Mouse (Mus musculus) myocyte (in vitro differentiated cells): ENCODE data around the gene H2al1f.
"Not testable (repeated sequence)": the region's sequence is repeated elsewhere in the genome, so short reads cannot be mapped to it uniquely, and the experiment has no call there.

Experiments
- E2F4 ChIP-seq: IDR thresholded peaks from one replicate; pipeline ENCODE4 v1.6.1; 2011; ENCODE audit warnings: mild to moderate bottlenecking, control low read depth, moderate library complexity; ENCODE audit not compliant: insufficient read depth
- MAX ChIP-seq: IDR thresholded peaks from one replicate; pipeline ENCODE4 v1.6.1; 2011; ENCODE audit warnings: low read depth, mild to moderate bottlenecking, control low read depth
- MYOD1 ChIP-seq, 3 experiments: IDR thresholded peaks; one replicate each; pipeline ENCODE4 v1.6.1; 2011; ENCODE audit warnings: control low read depth in 2 of 3, low read depth in 2 of 3, mild to moderate bottlenecking in 2 of 3, moderate library complexity in 1 of 3; ENCODE audit not compliant: insufficient read length in 2 of 3, control insufficient read depth in 1 of 3
- MYOG ChIP-seq, 3 experiments: IDR thresholded peaks; one replicate each; pipeline ENCODE4 v1.6.1; 2011; ENCODE audit warnings: control low read depth in 2 of 3, low read depth in 2 of 3, mild to moderate bottlenecking in 2 of 3; ENCODE audit not compliant: insufficient read length in 2 of 3, control insufficient read depth in 1 of 3, insufficient read depth in 1 of 3
- POLR2A ChIP-seq: IDR thresholded peaks from one replicate; pipeline ENCODE4 v1.6.1; 2011; ENCODE audit warnings: low read depth, mild to moderate bottlenecking, control low read depth, moderate library complexity; ENCODE audit not compliant: insufficient read length
- POLR2AphosphoS2 ChIP-seq: IDR thresholded peaks from one replicate; pipeline ENCODE4 v1.6.1; 2011; ENCODE audit warnings: low read depth, control low read depth; ENCODE audit not compliant: insufficient read length
- REST ChIP-seq: IDR thresholded peaks from one replicate; pipeline ENCODE4 v1.6.1; 2011; ENCODE audit warnings: mild to moderate bottlenecking, control low read depth, moderate library complexity; ENCODE audit not compliant: insufficient read depth, insufficient read length
- SRF ChIP-seq: IDR thresholded peaks from one replicate; pipeline ENCODE4 v1.6.1; 2011; ENCODE audit warnings: low read depth; ENCODE audit not compliant: control insufficient read depth, insufficient read length
- TCF12 ChIP-seq: IDR thresholded peaks from one replicate; pipeline ENCODE4 v1.6.1; 2011; ENCODE audit warnings: mild to moderate bottlenecking, control low read depth; ENCODE audit not compliant: poor library complexity, insufficient read depth, severe bottlenecking
- TCF3 ChIP-seq: IDR thresholded peaks from one replicate; pipeline ENCODE4 v1.6.1; 2011; ENCODE audit warnings: low read depth, control low read depth; ENCODE audit not compliant: insufficient read length
- USF1 ChIP-seq: IDR thresholded peaks from one replicate; pipeline ENCODE4 v1.6.1; 2011; ENCODE audit warnings: low read depth, mild to moderate bottlenecking, control low read depth, moderate library complexity

DNA sequence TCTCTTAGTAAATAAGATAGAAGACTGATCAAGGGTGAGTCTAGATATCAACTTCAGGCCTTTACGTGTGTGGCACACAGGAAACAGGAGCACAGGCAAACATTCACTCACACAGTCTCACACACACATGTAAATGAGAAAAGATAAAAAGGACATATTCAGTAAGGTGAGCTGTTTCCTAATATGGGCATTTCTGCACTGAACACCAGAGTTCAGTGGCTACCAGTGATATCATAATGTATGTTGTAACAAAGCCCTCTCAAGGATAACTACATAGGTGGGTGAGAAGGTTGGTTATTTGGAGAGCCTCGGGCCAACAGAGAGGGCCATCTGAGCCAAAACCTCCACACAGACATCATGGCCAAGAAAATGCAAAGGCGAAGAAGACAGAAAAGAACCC, 12.8 kb upstream of the H2al1f start, which contains the start of gene H2al1b:
- not testable (repeated sequence) for TF ChIP-seq POLR2A; MYOD1 (IDR thresholded peaks at IDR 0.05; ENCODE audit: control insufficient read depth in 1 of 3, insufficient read length in 2 of 3, low read depth in 2 of 3); TCF12; USF1; MYOG (IDR thresholded peaks at IDR 0.05; ENCODE audit: control insufficient read depth in 1 of 3, insufficient read depth in 1 of 3, insufficient read length in 2 of 3, low read depth in 2 of 3); MAX; REST; SRF; E2F4; POLR2AphosphoS2; TCF3
